Mouse (Mus musculus): ENCODE data around the gene Chd9.

The Chd9 gene

GRCm38 (mm10) chr8:90837440-90837839 is 9.3 kb downstream of the Chd9 start:
- no peak for DNase-seq (ENCODE audit: extremely low spot score, low read depth, low spot score)

- DNase-seq (ENCODE audit: extremely low spot score, low read depth, low spot score), result no peak
Measured at GRCm38 (mm10) chr8:90839725-90840714, 11.9 kb downstream of the Chd9 start.

- DNase-seq (ENCODE audit: extremely low spot score, low read depth, low spot score), result no peak
Measured at GRCm38 (mm10) chr8:90841321-90841720, 13.2 kb downstream of the Chd9 start.

DNA sequence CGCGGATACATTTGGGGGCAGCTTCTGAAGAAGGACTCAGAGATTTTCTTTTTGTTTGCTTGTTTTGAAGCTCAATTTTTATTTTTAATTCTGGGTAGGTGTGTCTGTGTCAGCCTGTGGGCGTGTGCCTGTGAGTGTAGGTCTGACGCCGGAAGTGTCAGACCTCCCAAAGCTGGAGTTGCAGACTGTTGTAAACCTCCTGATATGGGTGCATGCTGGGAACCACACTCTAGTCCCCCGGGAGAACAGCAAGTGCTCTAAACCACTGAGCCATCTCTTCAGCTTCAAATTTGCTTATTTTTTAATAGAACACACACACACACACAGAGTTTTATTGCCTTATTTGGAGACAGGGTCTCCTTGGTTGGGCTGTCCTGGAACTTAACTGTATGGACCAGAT is 15.0 kb downstream of the Chd9 start:
- DNase-seq (ENCODE audit: extremely low spot score, low read depth, low spot score), result no peak

- DNase-seq (ENCODE audit: extremely low spot score, low read depth, low spot score), result no peak
Measured at GRCm38 (mm10) chr8:90844179-90844967, 16.2 kb downstream of the Chd9 start.

DNA sequence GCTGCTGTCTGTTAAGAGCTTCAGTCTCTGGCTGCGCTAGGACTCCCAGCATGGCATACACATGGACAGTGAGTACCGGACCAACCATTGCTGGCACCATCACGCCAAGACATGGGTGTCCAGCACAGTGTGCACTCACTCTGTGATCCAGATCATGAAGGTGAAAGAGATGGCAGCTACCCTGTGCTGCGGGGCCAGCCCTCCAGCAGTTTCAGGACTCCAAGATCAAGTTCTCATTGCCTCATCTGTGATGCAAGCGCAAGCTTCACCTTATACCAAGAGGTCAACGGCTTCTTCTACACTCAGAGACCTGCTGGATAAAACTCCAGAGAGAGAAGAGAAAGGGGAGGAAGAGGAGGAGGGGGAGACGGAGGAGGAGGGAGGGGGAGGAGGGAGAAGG is 19.8 kb downstream of the Chd9 start:
- no peak for DNase-seq (ENCODE audit: extremely low spot score, low read depth, low spot score)

- no peak for DNase-seq (ENCODE audit: extremely low spot score, low read depth, low spot score)
Measured at GRCm38 (mm10) chr8:90849462-90850050, 21.4 kb downstream of the Chd9 start.

GRCm38 (mm10) chr8:90851544-90851943 is 23.4 kb downstream of the Chd9 start:
- no peak for DNase-seq (ENCODE audit: extremely low spot score, low read depth, low spot score)

- no peak for DNase-seq (ENCODE audit: extremely low spot score, low read depth, low spot score)
Measured at GRCm38 (mm10) chr8:90853971-90854670, 26.0 kb downstream of the Chd9 start.

DNA sequence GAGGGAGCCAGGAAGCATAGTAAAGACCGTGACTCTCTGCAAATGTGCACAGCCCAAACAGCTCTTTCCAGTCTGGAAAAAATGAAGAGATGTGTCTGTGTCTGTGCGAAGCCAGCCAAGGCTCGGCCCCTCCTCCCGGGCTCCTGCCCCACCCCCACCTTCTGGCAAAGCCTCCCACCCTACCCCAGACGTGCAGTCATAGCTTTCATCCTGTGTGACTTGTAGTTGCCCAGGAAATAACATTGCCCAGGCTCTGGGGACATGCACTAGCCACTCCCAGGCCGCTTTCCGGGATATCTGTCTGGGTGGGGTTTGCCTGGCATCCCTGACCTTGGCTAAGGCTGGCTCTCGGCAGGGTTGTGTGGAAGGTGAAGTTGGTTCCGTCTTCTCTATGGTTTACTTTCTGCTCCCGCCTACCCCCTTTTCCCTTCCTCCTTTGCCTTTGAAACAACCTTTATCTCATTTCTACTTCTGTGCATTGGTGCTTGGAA is 26.6 kb downstream of the Chd9 start:
- no peak for DNase-seq (ENCODE audit: extremely low spot score, low read depth, low spot score)

DNA sequence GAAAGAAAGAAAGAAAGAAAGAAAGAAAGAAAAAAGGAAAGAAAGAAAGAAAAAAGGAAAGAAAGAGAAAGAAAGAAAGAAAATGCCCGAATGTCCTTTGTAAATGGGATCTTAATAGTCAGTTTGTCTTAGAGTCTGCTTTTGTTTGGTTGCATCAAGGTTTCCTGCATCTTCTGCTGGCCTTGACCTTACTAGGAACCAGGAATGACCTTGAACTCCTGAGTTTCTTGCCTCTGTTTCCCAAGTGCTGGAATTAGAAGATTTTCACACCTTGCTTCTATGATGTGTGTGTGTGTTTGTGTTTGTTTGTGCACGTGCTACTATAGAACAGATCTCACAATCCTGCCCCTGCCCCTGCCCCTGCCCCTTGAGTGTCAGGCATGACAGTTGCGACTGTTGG is 28.0 kb downstream of the Chd9 start:
- no peak for DNase-seq (ENCODE audit: extremely low spot score, low read depth, low spot score)

- no peak for DNase-seq (ENCODE audit: extremely low spot score, low read depth, low spot score)
Measured at GRCm38 (mm10) chr8:90856952-90857351, 28.8 kb downstream of the Chd9 start.

DNA sequence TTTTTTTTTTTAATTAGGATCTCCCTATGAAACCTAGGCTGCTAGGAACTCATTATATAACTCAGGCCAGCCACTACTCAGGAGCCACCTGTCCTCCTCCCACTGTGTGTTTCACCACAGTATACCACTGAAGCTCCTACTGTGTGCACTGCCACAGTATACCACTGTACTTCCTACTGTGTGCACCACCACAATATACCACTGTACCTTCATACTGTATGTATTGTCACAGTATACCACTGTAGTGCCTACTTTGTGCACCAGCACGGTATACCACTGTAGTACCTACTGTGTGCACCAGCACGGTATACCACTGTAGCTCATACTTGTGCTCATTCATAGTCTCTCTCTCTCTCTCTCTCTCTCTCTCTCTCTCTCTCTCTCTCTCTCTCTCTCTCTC is 29.9 kb downstream of the Chd9 start:
- no peak for DNase-seq (ENCODE audit: extremely low spot score, low read depth, low spot score)

- peak; percentile 35 for DNase-seq (ENCODE audit: extremely low spot score, low read depth, low spot score)
Measured at GRCm38 (mm10) chr8:90861266-90861944, 33.3 kb downstream of the Chd9 start.

DNA sequence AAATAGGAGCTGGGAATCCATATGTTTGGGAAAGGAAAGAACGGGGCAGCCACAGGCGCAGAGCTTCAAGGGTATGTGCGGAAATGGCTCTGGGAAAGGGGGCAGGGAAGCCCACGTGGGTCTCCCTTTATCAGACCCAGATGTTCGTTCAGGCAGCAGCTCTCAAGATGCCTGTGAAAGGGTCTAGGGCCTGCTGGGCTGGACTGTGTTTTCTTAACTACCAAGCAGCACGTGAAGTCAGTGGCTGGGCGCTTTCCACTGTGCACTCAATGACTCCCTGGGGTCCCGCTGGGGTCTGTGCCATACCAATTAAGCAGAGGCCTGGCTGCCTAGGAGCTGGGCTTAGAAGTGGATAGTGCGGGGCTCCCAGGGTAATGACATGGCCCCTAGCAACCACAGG is 33.9 kb downstream of the Chd9 start:
- DNase-seq (ENCODE audit: extremely low spot score, low read depth, low spot score), result peak; percentile 82

DNA sequence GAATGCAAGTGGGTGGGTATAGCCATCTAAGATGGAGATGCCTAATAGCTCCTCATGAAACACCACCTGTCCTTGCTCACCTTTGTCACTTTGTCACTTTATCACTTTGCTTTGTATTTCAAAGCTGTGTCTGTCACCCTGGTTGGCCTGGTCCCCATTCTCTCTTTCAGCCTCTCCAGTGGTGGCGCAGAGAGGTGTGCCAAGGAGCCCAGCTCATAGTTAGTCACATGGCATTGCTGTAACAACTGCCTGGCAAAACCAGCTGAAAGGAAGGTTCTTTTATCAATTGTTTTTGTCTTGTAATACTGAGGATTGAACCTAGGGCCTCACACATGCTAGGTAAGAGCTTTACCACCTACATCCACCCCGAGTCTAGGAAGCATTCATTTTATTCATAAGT is 38.9 kb downstream of the Chd9 start:
- no peak for DNase-seq (ENCODE audit: extremely low spot score, low read depth, low spot score)

GRCm38 (mm10) chr8:90867911-90868310 is 39.8 kb downstream of the Chd9 start:
- DNase-seq (ENCODE audit: extremely low spot score, low read depth, low spot score), result no peak

DNA sequence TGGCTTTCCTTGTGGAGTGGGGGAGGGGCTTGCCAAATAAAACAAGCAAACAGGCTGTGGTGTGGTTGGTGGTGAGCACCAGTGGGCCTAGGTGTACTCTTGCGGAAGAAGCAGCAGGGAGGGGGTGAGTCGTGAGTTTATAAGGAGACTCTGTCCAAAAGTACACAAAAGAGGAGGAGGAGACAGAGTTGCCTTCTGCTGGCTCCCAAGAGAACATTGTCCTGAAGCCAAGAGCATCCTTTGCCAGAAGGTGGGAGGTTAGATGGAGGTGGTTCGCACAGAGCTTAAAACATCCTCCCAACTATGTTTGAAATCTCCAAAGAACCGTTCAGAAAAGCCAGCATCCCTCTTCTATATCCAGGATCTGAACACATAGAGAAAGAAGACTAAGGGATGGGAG is 40.2 kb downstream of the Chd9 start:
- no peak for DNase-seq (ENCODE audit: extremely low spot score, low read depth, low spot score)

DNA sequence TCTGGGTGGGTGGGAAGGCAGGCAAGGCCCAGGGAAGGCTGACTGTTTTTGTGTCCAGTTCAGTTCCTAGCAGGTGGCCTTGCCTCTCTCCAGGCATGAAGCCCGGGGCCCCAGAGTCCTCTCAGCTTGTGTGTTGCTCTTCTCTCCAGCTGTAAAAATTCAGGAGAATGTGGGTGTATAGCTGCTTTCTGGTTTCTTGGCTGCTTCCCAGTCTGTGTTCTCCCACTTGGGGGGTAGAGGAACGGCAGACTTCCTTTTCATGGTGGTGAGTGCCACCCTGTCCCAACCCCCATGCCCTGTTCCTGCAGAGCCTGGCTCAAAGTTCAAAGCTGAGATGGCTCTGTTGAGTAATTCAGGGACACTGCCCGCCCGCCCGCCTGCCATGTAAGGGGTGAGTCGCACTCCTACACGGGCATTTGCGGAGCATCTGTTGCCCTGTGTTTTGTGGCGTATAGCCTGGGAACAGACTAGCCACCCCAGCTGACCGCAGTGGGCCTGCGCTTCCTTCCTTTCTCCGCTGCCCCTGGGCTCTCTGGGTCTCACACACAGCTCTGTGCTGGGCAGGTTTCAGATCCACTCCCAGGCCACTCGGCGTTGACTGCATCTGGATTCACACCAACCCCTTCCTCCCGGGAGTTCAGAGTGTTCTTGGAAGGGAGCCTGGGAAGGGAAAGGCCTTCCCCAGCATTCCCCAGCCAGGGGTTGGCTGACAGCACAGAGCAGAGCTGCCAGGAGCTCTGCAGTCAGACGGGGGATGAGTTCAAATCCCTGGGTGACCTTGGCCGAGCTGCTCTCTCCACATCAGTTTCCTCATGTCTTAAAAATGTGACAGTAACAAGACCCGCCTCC is 41.1 kb downstream of the Chd9 start:
- DNase-seq (ENCODE audit: extremely low spot score, low read depth, low spot score), result no peak

Data from hindlimb bud, embryonic 11.5 days (tissue).